Mouse (Mus musculus): Measurements from ENCODE around the gene 4930452B06Rik. TPM values are rescaled to one million over a fixed set of nuclear protein-coding genes. Genes with fewer than 3 reads are reported as not detected.
"Not testable (repeated sequence)": the region's sequence is repeated elsewhere in the genome, so short reads cannot be mapped to it uniquely, and the experiment has no call there.

4930452B06Rik gene
- polyA plus RNA-seq, 1 experiment: 3.8 TPM

- TF ChIP-seq POLR2A (IDR thresholded peaks at IDR 0.05; ENCODE audit: extremely low read depth, insufficient read depth, low read length) (no peak), CTCF (IDR thresholded peaks at IDR 0.05; ENCODE audit: extremely low read depth, insufficient read depth, low read length) (no peak)
- H3K4me1 ChIP-seq (ENCODE audit: control insufficient read depth, insufficient read depth, low read length): no peaks in the 10 kb centered on the region
Observed at GRCm38 (mm10) chr14:8585031-8585430, 81.0 kb downstream of the 4930452B06Rik start.

GRCm38 (mm10) chr14:8551006-8551405, 115.0 kb downstream of the 4930452B06Rik start:
- not testable (repeated sequence) for H3K4me1 ChIP-seq (ENCODE audit: control insufficient read depth, insufficient read depth, low read length); H3K27ac ChIP-seq (ENCODE audit: insufficient read depth, low read length); H3K4me3 ChIP-seq (ENCODE audit: insufficient read depth, low read length)

More at GRCm38 (mm10) chr14:8585031-8585430, 81.0 kb downstream of the 4930452B06Rik start:
- Histone ChIP-seq H3K4me3 (ENCODE audit: insufficient read depth, low read length) (no peak overlapping the region), H3K27ac (ENCODE audit: insufficient read depth, low read length) (no peak overlapping the region)

- H3K4me1 ChIP-seq (ENCODE audit: control insufficient read depth, insufficient read depth, low read length): no peaks in the 10 kb centered on the region
- no peak for TF ChIP-seq CTCF (IDR thresholded peaks at IDR 0.05; ENCODE audit: extremely low read depth, insufficient read depth, low read length)
- no peak for TF ChIP-seq POLR2A (IDR thresholded peaks at IDR 0.05; ENCODE audit: extremely low read depth, insufficient read depth, low read length)
- no peak overlapping the region for H3K4me3 ChIP-seq (ENCODE audit: insufficient read depth, low read length)
- no peak overlapping the region for H3K27ac ChIP-seq (ENCODE audit: insufficient read depth, low read length)
Observed at GRCm38 (mm10) chr14:8549108-8549507, 116.9 kb downstream of the 4930452B06Rik start.

GRCm38 (mm10) chr14:8536024-8536423, 130.0 kb downstream of the 4930452B06Rik start:
- no peak for TF ChIP-seq CTCF (IDR thresholded peaks at IDR 0.05; ENCODE audit: extremely low read depth, insufficient read depth, low read length)
- H3K4me3 ChIP-seq (ENCODE audit: insufficient read depth, low read length): no peak overlapping the region
- no peaks in the 10 kb centered on the region for H3K4me1 ChIP-seq (ENCODE audit: control insufficient read depth, insufficient read depth, low read length)
- H3K27ac ChIP-seq (ENCODE audit: insufficient read depth, low read length): no peak overlapping the region

- TF ChIP-seq CTCF (IDR thresholded peaks at IDR 0.05; ENCODE audit: extremely low read depth, insufficient read depth, low read length) (no peak), POLR2A (IDR thresholded peaks at IDR 0.05; ENCODE audit: extremely low read depth, insufficient read depth, low read length) (no peak)
- Histone ChIP-seq H3K27ac (ENCODE audit: insufficient read depth, low read length) (no peak overlapping the region), H3K4me1 (ENCODE audit: control insufficient read depth, insufficient read depth, low read length) (no peaks in the 10 kb centered on the region), H3K4me3 (ENCODE audit: insufficient read depth, low read length) (no peak overlapping the region)
Observed at GRCm38 (mm10) chr14:8525232-8525631, 140.8 kb downstream of the 4930452B06Rik start.

GRCm38 (mm10) chr14:8517681-8518080, 148.4 kb downstream of the 4930452B06Rik start:
- TF ChIP-seq POLR2A (IDR thresholded peaks at IDR 0.05; ENCODE audit: extremely low read depth, insufficient read depth, low read length): no peak
- no peak for TF ChIP-seq CTCF (IDR thresholded peaks at IDR 0.05; ENCODE audit: extremely low read depth, insufficient read depth, low read length)
- Histone ChIP-seq H3K4me1 (ENCODE audit: control insufficient read depth, insufficient read depth, low read length) (no peaks in the 10 kb centered on the region), H3K4me3 (ENCODE audit: insufficient read depth, low read length) (no peak overlapping the region), H3K27ac (ENCODE audit: insufficient read depth, low read length) (no peak overlapping the region)

GRCm38 (mm10) chr14:8514071-8514470, 152.0 kb downstream of the 4930452B06Rik start:
- Histone ChIP-seq H3K27ac (ENCODE audit: insufficient read depth, low read length) (no peak overlapping the region), H3K4me3 (ENCODE audit: insufficient read depth, low read length) (no peak overlapping the region), H3K4me1 (ENCODE audit: control insufficient read depth, insufficient read depth, low read length) (no peaks in the 10 kb centered on the region)
- TF ChIP-seq CTCF (IDR thresholded peaks at IDR 0.05; ENCODE audit: extremely low read depth, insufficient read depth, low read length) (no peak), POLR2A (IDR thresholded peaks at IDR 0.05; ENCODE audit: extremely low read depth, insufficient read depth, low read length) (no peak)

- H3K4me1 ChIP-seq (ENCODE audit: control insufficient read depth, insufficient read depth, low read length): no peaks in the 10 kb centered on the region
- no peak for TF ChIP-seq CTCF (IDR thresholded peaks at IDR 0.05; ENCODE audit: extremely low read depth, insufficient read depth, low read length)
- TF ChIP-seq POLR2A (IDR thresholded peaks at IDR 0.05; ENCODE audit: extremely low read depth, insufficient read depth, low read length): no peak
- H3K4me3 ChIP-seq (ENCODE audit: insufficient read depth, low read length): no peak overlapping the region
- H3K27ac ChIP-seq (ENCODE audit: insufficient read depth, low read length): no peak overlapping the region
Observed at GRCm38 (mm10) chr14:8511276-8511675, 154.8 kb downstream of the 4930452B06Rik start.

- peak overlapping the region; percentile 72; the same call in 1 of the 2 replicates for H3K27ac ChIP-seq (ENCODE audit: insufficient read depth, low read length)
- TF ChIP-seq CTCF (IDR thresholded peaks at IDR 0.05; ENCODE audit: extremely low read depth, insufficient read depth, low read length) (no peak), POLR2A (IDR thresholded peaks at IDR 0.05; ENCODE audit: extremely low read depth, insufficient read depth, low read length) (no peak)
- H3K4me1 ChIP-seq (ENCODE audit: control insufficient read depth, insufficient read depth, low read length): no peaks in the 10 kb centered on the region
- no peak overlapping the region for H3K4me3 ChIP-seq (ENCODE audit: insufficient read depth, low read length)
Observed at GRCm38 (mm10) chr14:8510288-8510959, 155.6 kb downstream of the 4930452B06Rik start.

- no peak for TF ChIP-seq POLR2A (IDR thresholded peaks at IDR 0.05; ENCODE audit: extremely low read depth, insufficient read depth, low read length)
- no peak for TF ChIP-seq CTCF (IDR thresholded peaks at IDR 0.05; ENCODE audit: extremely low read depth, insufficient read depth, low read length)
- Histone ChIP-seq H3K4me1 (ENCODE audit: control insufficient read depth, insufficient read depth, low read length) (no peaks in the 10 kb centered on the region), H3K27ac (ENCODE audit: insufficient read depth, low read length) (no peak overlapping the region)
Observed at GRCm38 (mm10) chr14:8508669-8509068, 157.4 kb downstream of the 4930452B06Rik start.

More at GRCm38 (mm10) chr14:8508669-8509068, 157.4 kb downstream of the 4930452B06Rik start:
- H3K4me3 ChIP-seq (ENCODE audit: insufficient read depth, low read length): no peak overlapping the region

All from cortical plate, adult 2 months (tissue).